Comparison of ENCODE assay signal across 27 mouse cellular contexts in genomic region chr3:114212255-114212654, GRCm38 (mm10).
"Had no signal": no experiment of that assay in that cellular context is flagged by ENCODE, and none has a peak within 500 bp of the region (broad histone marks: within the 10 kb centered on the region; RNA-seq: fewer than 3 reads in every experiment).

No protein-coding gene starts in this region.

- H3K4me2 ChIP-seq: heart, embryonic 11.5 days; heart, embryonic 13.5 days; heart, embryonic 15.5 days; hindbrain, embryonic 13.5 days; hindbrain, embryonic 15.5 days; kidney, embryonic 15.5 days; limb, embryonic 13.5 days; limb, embryonic 15.5 days; liver, embryonic 12.5 days had no signal

- H3K4me3 ChIP-seq: heart, adult 2 months; heart, embryonic 13.5 days; heart, embryonic 15.5 days; hindbrain, embryonic 13.5 days; hindbrain, embryonic 15.5 days; kidney, embryonic 15.5 days; limb, embryonic 13.5 days; limb, embryonic 15.5 days; liver, embryonic 12.5 days had no signal

- H3K9me3 ChIP-seq: heart, embryonic 13.5 days; heart, embryonic 15.5 days; hindbrain, embryonic 13.5 days; hindbrain, embryonic 15.5 days; kidney, embryonic 15.5 days; limb, embryonic 13.5 days; limb, embryonic 15.5 days; liver, embryonic 12.5 days had no signal

- H3K27ac ChIP-seq: heart, adult 2 months; heart, embryonic 13.5 days; heart, embryonic 15.5 days; hindbrain, embryonic 13.5 days; hindbrain, embryonic 15.5 days; hindbrain, postnatal 0 days; kidney, embryonic 15.5 days; kidney, postnatal 0 days; limb, embryonic 13.5 days; limb, embryonic 15.5 days; liver, embryonic 12.5 days; liver, embryonic 14.5 days had no signal

- ATAC-seq: hindbrain, postnatal 0 days; intestine, embryonic 16.5 days; liver, embryonic 12.5 days had no signal

- DNase-seq: gastrocnemius, postnatal 14 days; gastrocnemius, postnatal 36 days; heart, adult 11 months; heart, adult 2 months; heart, postnatal 14 days; heart, postnatal 36 days; kidney, adult 11 months; kidney, adult 2 months; kidney, adult 9 months; kidney, postnatal 14 days; kidney, postnatal 36 days; layer of hippocampus, adult 9-11 months; layer of hippocampus, postnatal 36 days; left cerebral cortex, postnatal 4 days had no signal

- H3K27me3 ChIP-seq: heart, embryonic 13.5 days; heart, embryonic 15.5 days; hindbrain, embryonic 13.5 days; hindbrain, embryonic 15.5 days; kidney, embryonic 15.5 days; limb, embryonic 13.5 days; limb, embryonic 15.5 days; liver, embryonic 12.5 days had no signal

- H3K4me1 ChIP-seq: heart, embryonic 13.5 days; heart, embryonic 15.5 days; hindbrain, embryonic 13.5 days; hindbrain, embryonic 15.5 days; kidney, embryonic 15.5 days; limb, embryonic 13.5 days; limb, embryonic 15.5 days; liver, embryonic 12.5 days had no signal

- H3K36me3 ChIP-seq: heart, embryonic 13.5 days; heart, embryonic 15.5 days; hindbrain, embryonic 15.5 days; kidney, embryonic 15.5 days; liver, embryonic 12.5 days had no signal

- H3K9ac ChIP-seq: heart, embryonic 13.5 days; heart, embryonic 15.5 days; hindbrain, embryonic 13.5 days; hindbrain, embryonic 15.5 days; kidney, embryonic 15.5 days; limb, embryonic 13.5 days; limb, embryonic 15.5 days; liver, embryonic 12.5 days; liver, embryonic 14.5 days had no signal
